ENCODE assay signal across 16 mouse cellular contexts in the genomic region with DNA sequence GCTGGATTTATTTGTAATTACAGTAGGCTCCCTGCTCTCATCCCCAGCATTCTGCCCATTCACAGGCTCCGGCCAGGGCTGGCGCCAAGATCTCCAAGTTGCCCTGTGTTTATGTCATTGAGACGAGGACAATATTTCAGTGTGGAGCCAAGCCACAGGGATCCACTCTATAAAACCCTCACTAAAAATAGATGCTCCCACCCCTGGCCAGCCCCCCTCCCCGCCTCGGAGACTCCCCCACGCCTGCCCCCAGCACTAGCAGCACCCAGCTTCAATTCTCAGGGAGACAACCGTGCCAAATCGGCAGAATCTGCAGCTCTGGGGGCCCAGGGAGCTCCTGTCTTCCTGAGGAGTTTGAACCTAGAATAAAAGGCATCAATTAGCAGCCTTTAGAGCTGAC. TPM values are rescaled to one million over a fixed set of nuclear protein-coding genes. Genes with fewer than 3 reads are reported as not detected.
DNase-seq lines count a peak whose midpoint lies in the region; ATAC-seq and TF ChIP-seq lines count a peak whose summit lies in the region.
"Had no signal": no experiment of that assay in that cellular context is flagged by ENCODE, and none has a peak within 500 bp of the region (broad histone marks: within the 10 kb centered on the region; RNA-seq: fewer than 3 reads in every experiment).

No protein-coding gene starts in this region.

- no peaks in the 10 kb centered on the region for H3K9me3 ChIP-seq in heart, embryonic 16.5 days (replicated peaks; ENCODE audit: control insufficient read depth, low read length)
- H3K9me3 ChIP-seq in forebrain, embryonic 12.5 days = no peaks in the 10 kb centered on the region
- H3K9me3 ChIP-seq in limb, embryonic 14.5 days (ENCODE audit: control insufficient read depth, low read length) = no peaks in the 10 kb centered on the region

- no peak for DNase-seq in heart, postnatal 36 days
- DNase-seq in brain, embryonic 14.5 days (ENCODE audit: low read depth) = peak; percentile 84
- no peak for DNase-seq in limb, embryonic 14.5 days (ENCODE audit: low spot score)
- no peak for DNase-seq in testis, postnatal 10 days (ENCODE audit: low spot score)
- DNase-seq in spleen, postnatal 14 days (ENCODE audit: low spot score in 2 of 2) = no peak
- DNase-seq in frontal cortex, postnatal 14 days (ENCODE audit: low spot score in 2 of 2) = no peak
- DNase-seq: adrenal gland, postnatal 25 days; cerebellum, adult 9-11 months; gastrocnemius, postnatal 25 days; kidney, postnatal 4 days; left cerebral cortex, postnatal 4 days had no signal

- peaks cover 17% of the 10 kb centered on the region for H3K4me1 ChIP-seq in heart, embryonic 16.5 days (ENCODE audit: control insufficient read depth, insufficient read depth, low read length)
- peaks cover 24% of the 10 kb centered on the region for H3K4me1 ChIP-seq in forebrain, embryonic 12.5 days
- no peaks in the 10 kb centered on the region for H3K4me1 ChIP-seq in limb, embryonic 14.5 days (ENCODE audit: control insufficient read depth, insufficient read depth, low read length)

- H3K4me3 ChIP-seq in heart, embryonic 16.5 days (ENCODE audit: low read length) = no peak overlapping the region
- H3K4me3 ChIP-seq in forebrain, embryonic 12.5 days (replicated peaks) = no peak overlapping the region
- H3K4me3 ChIP-seq in limb, embryonic 14.5 days (replicated peaks; ENCODE audit: low read length) = no peak overlapping the region
- H3K4me3 ChIP-seq: erythroblast, embryonic 14.5 days had no signal

- H3K27me3 ChIP-seq in heart, embryonic 16.5 days (ENCODE audit: control insufficient read depth, insufficient read depth, low read length) = no peaks in the 10 kb centered on the region
- H3K27me3 ChIP-seq in forebrain, embryonic 12.5 days = peaks cover 12% of the 10 kb centered on the region; the same call in 1 of the 2 replicates
- no peaks in the 10 kb centered on the region for H3K27me3 ChIP-seq in limb, embryonic 14.5 days (ENCODE audit: control insufficient read depth, insufficient read depth, low read length)
- H3K27me3 ChIP-seq: Patski had no signal

- H3K27ac ChIP-seq in heart, embryonic 16.5 days (ENCODE audit: low read length) = no peak overlapping the region
- H3K27ac ChIP-seq in forebrain, embryonic 12.5 days = peak overlapping the region; percentile 61; the same call in 1 of the 2 replicates
- no peak overlapping the region for H3K27ac ChIP-seq in limb, embryonic 14.5 days (replicated peaks; ENCODE audit: low read depth, low read length)
- H3K27ac ChIP-seq: macrophage had no signal

- TF ChIP-seq POLR2A in brain, embryonic 14.5 days (IDR thresholded peaks at IDR 0.05; ENCODE audit: borderline replicate concordance, extremely low read depth, insufficient read depth, insufficient read length, poor library complexity, severe bottlenecking) = no peak
- TF ChIP-seq POLR2A in limb, embryonic 14.5 days (IDR thresholded peaks at IDR 0.05; ENCODE audit: borderline replicate concordance, extremely low read depth, insufficient read depth, insufficient read length) = no peak

- WGBS in heart, embryonic 16.5 days = 15% methylated on average over 8 of the region's 8 CpGs
- WGBS in forebrain, embryonic 12.5 days = 7% methylated on average over 8 of the region's 8 CpGs
- 9% methylated on average over 8 of the region's 8 CpGs for WGBS in limb, embryonic 14.5 days

- no peak for TF ChIP-seq CTCF in brain, embryonic 14.5 days (IDR thresholded peaks at IDR 0.05; ENCODE audit: borderline replicate concordance, extremely low read depth, insufficient read depth, insufficient read length)

- no peaks in the 10 kb centered on the region for H3K36me3 ChIP-seq in heart, embryonic 16.5 days (ENCODE audit: control insufficient read depth, insufficient read depth)
- no peaks in the 10 kb centered on the region for H3K36me3 ChIP-seq in forebrain, embryonic 12.5 days (replicated peaks)
- no peaks in the 10 kb centered on the region for H3K36me3 ChIP-seq in limb, embryonic 14.5 days (ENCODE audit: control insufficient read depth, insufficient read depth, low read length)

- H3K4me2 ChIP-seq in heart, embryonic 16.5 days (ENCODE audit: low read depth, low read length) = peak overlapping the region; percentile 42
- peak overlapping the region; percentile 43 for H3K4me2 ChIP-seq in forebrain, embryonic 12.5 days
- no peak overlapping the region for H3K4me2 ChIP-seq in limb, embryonic 14.5 days (replicated peaks; ENCODE audit: low read depth, low read length, severe bottlenecking)

- intact Hi-C loops in heart, postnatal 36 days (cut with DNase I) = no loop called here

- ATAC-seq in heart, embryonic 16.5 days (replicated peaks; ENCODE audit: extremely low read depth, insufficient read depth, low FRiP score) = no peak
- ATAC-seq in forebrain, embryonic 12.5 days (ENCODE audit: low FRiP score) = peak; percentile 67; the same call in 1 of the 2 replicates
- 0 out of 2 replicates have a peak, but pooled peaks have one; percentile 30 for ATAC-seq in limb, embryonic 14.5 days (ENCODE audit: low FRiP score, low read depth)
- ATAC-seq: Patski had no signal

- H3K9ac ChIP-seq in heart, embryonic 16.5 days (ENCODE audit: low read length) = no peak overlapping the region
- peak overlapping the region; percentile 7; the same call in 1 of the 2 replicates for H3K9ac ChIP-seq in forebrain, embryonic 12.5 days
- no peak overlapping the region for H3K9ac ChIP-seq in limb, embryonic 14.5 days (ENCODE audit: low read depth, low read length, severe bottlenecking)

RNA-seq across cellular contexts. Expression of a gene that starts 16.2 kb away (rescaled TPM):
- 0.32 and 0.39 TPM in 2 replicates for polyA plus RNA-seq in heart, embryonic 16.5 days (2015; fragmentation: Nextera tagmentation; extraction: Ambion mirVana)
- total RNA-seq in heart, postnatal 36 days (2021) = under 1 TPM; 0.22 to 0.60 TPM
- polyA plus RNA-seq in brain, embryonic 14.5 days (2012; rRNA removed) = 8.8 and 10.5 TPM in 2 replicates
- polyA plus RNA-seq in forebrain, embryonic 12.5 days (2016; fragmentation: Nextera tagmentation; extraction: Ambion mirVana) = 6.4 TPM in 2 replicates
- 19.5 and 27.1 TPM in 2 replicates for polyA plus RNA-seq in limb, embryonic 14.5 days (2012; rRNA removed)
- 8.1 and 9.5 TPM in 2 replicates for polyA plus RNA-seq in limb, embryonic 14.5 days (2014; fragmentation: Nextera tagmentation; extraction: Ambion mirVana)
- total RNA-seq: adrenal gland, postnatal 25 days had no signal
- polyA plus RNA-seq: erythroblast, embryonic 14.5 days; macrophage had no signal
